Mouse (Mus musculus): Measurements from ENCODE around the gene Eps15. TPM values are rescaled to one million over a fixed set of nuclear protein-coding genes. Genes with fewer than 3 reads are reported as not detected.

Eps15 gene
- polyA plus RNA-seq, 1 experiment, result 5.9 TPM

- TF ChIP-seq CTCF (IDR thresholded peaks at IDR 0.05; ENCODE audit: extremely low read depth, insufficient read depth, insufficient read length, insufficient replicate concordance) (no peak), POLR2A (IDR thresholded peaks at IDR 0.05; ENCODE audit: low read depth, low read length) (no peak)
- no peak overlapping the region for H3K4me3 ChIP-seq (ENCODE audit: extremely low read depth, insufficient read depth, insufficient read length)
- WGBS, result 89% methylated on average over 1 of the region's 1 CpGs
- H3K4me1 ChIP-seq (ENCODE audit: control insufficient read depth, insufficient read depth, insufficient read length), result no peaks in the 10 kb centered on the region
- DNase-seq (ENCODE audit: low read depth in 1 of 2, low spot score in 2 of 2), result no peak
- H3K27me3 ChIP-seq (ENCODE audit: control insufficient read depth, insufficient read depth, low read length), result no peaks in the 10 kb centered on the region
- H3K36me3 ChIP-seq (ENCODE audit: control insufficient read depth, insufficient read depth, low read length), result no peaks in the 10 kb centered on the region
- no peak overlapping the region for H3K27ac ChIP-seq (ENCODE audit: insufficient read depth, low read length)
Measured at GRCm38 (mm10) chr4:109417998-109418397, 137.9 kb downstream of the Eps15 start.

- TF ChIP-seq POLR2A (IDR thresholded peaks at IDR 0.05; ENCODE audit: low read depth, low read length), result no peak
- TF ChIP-seq CTCF (IDR thresholded peaks at IDR 0.05; ENCODE audit: extremely low read depth, insufficient read depth, insufficient read length, insufficient replicate concordance), result no peak
- no peak for DNase-seq (ENCODE audit: low read depth in 1 of 2, low spot score in 2 of 2)
- Histone ChIP-seq H3K27me3 (ENCODE audit: control insufficient read depth, insufficient read depth, low read length) (no peaks in the 10 kb centered on the region), H3K4me1 (ENCODE audit: control insufficient read depth, insufficient read depth, insufficient read length) (no peaks in the 10 kb centered on the region), H3K27ac (ENCODE audit: insufficient read depth, low read length) (no peak overlapping the region), H3K4me3 (ENCODE audit: extremely low read depth, insufficient read depth, insufficient read length) (no peak overlapping the region), H3K36me3 (ENCODE audit: control insufficient read depth, insufficient read depth, low read length) (no peaks in the 10 kb centered on the region)
- 12% methylated on average over 3 of the region's 3 CpGs for WGBS
Measured at GRCm38 (mm10) chr4:109419017-109419416, 138.9 kb downstream of the Eps15 start.

- Histone ChIP-seq H3K27me3 (ENCODE audit: control insufficient read depth, insufficient read depth, low read length) (no peaks in the 10 kb centered on the region), H3K4me3 (ENCODE audit: extremely low read depth, insufficient read depth, insufficient read length) (no peak overlapping the region), H3K4me1 (ENCODE audit: control insufficient read depth, insufficient read depth, insufficient read length) (no peaks in the 10 kb centered on the region), H3K27ac (ENCODE audit: insufficient read depth, low read length) (no peak overlapping the region), H3K36me3 (ENCODE audit: control insufficient read depth, insufficient read depth, low read length) (no peaks in the 10 kb centered on the region)
- 90% methylated on average over 4 of the region's 4 CpGs for whole genome bisulfite sequencing
- no peak for DNase-seq (ENCODE audit: low read depth in 1 of 2, low spot score in 2 of 2)
- TF ChIP-seq POLR2A (IDR thresholded peaks at IDR 0.05; ENCODE audit: low read depth, low read length) (no peak), CTCF (IDR thresholded peaks at IDR 0.05; ENCODE audit: extremely low read depth, insufficient read depth, insufficient read length, insufficient replicate concordance) (no peak)
Measured at GRCm38 (mm10) chr4:109419563-109419962, 139.5 kb downstream of the Eps15 start.

GRCm38 (mm10) chr4:109420138-109420795, 140.2 kb downstream of the Eps15 start:
- DNase-seq (ENCODE audit: low read depth in 1 of 2, low spot score in 2 of 2), result no peak
- Histone ChIP-seq H3K4me1 (ENCODE audit: control insufficient read depth, insufficient read depth, insufficient read length) (no peaks in the 10 kb centered on the region), H3K27ac (ENCODE audit: insufficient read depth, low read length) (no peak overlapping the region), H3K27me3 (ENCODE audit: control insufficient read depth, insufficient read depth, low read length) (no peaks in the 10 kb centered on the region), H3K4me3 (ENCODE audit: extremely low read depth, insufficient read depth, insufficient read length) (no peak overlapping the region), H3K36me3 (ENCODE audit: control insufficient read depth, insufficient read depth, low read length) (no peaks in the 10 kb centered on the region)
- TF ChIP-seq CTCF (IDR thresholded peaks at IDR 0.05; ENCODE audit: extremely low read depth, insufficient read depth, insufficient read length, insufficient replicate concordance) (peak; percentile 12; the same call in 1 of the 2 replicates), POLR2A (IDR thresholded peaks at IDR 0.05; ENCODE audit: low read depth, low read length) (no peak)
- 83% methylated on average over 8 of the region's 8 CpGs for WGBS

GRCm38 (mm10) chr4:109421608-109422007, 141.5 kb downstream of the Eps15 start:
- WGBS, result 91% methylated on average over 7 of the region's 7 CpGs
- Histone ChIP-seq H3K27ac (ENCODE audit: insufficient read depth, low read length) (no peak overlapping the region), H3K27me3 (ENCODE audit: control insufficient read depth, insufficient read depth, low read length) (no peaks in the 10 kb centered on the region), H3K36me3 (ENCODE audit: control insufficient read depth, insufficient read depth, low read length) (no peaks in the 10 kb centered on the region), H3K4me1 (ENCODE audit: control insufficient read depth, insufficient read depth, insufficient read length) (no peaks in the 10 kb centered on the region), H3K4me3 (ENCODE audit: extremely low read depth, insufficient read depth, insufficient read length) (no peak overlapping the region)
- TF ChIP-seq POLR2A (IDR thresholded peaks at IDR 0.05; ENCODE audit: low read depth, low read length) (no peak), CTCF (IDR thresholded peaks at IDR 0.05; ENCODE audit: extremely low read depth, insufficient read depth, insufficient read length, insufficient replicate concordance) (no peak)
- no peak for DNase-seq (ENCODE audit: low read depth in 1 of 2, low spot score in 2 of 2)

- Histone ChIP-seq H3K27me3 (ENCODE audit: control insufficient read depth, insufficient read depth, low read length) (no peaks in the 10 kb centered on the region), H3K4me3 (ENCODE audit: extremely low read depth, insufficient read depth, insufficient read length) (no peak overlapping the region), H3K36me3 (ENCODE audit: control insufficient read depth, insufficient read depth, low read length) (no peaks in the 10 kb centered on the region), H3K27ac (ENCODE audit: insufficient read depth, low read length) (no peak overlapping the region), H3K4me1 (ENCODE audit: control insufficient read depth, insufficient read depth, insufficient read length) (no peaks in the 10 kb centered on the region)
- WGBS, result 85% methylated on average over 6 of the region's 6 CpGs
- no peak for DNase-seq (ENCODE audit: low read depth in 1 of 2, low spot score in 2 of 2)
- no peak for TF ChIP-seq CTCF (IDR thresholded peaks at IDR 0.05; ENCODE audit: extremely low read depth, insufficient read depth, insufficient read length, insufficient replicate concordance)
- TF ChIP-seq POLR2A (IDR thresholded peaks at IDR 0.05; ENCODE audit: low read depth, low read length), result no peak
Measured at GRCm38 (mm10) chr4:109422436-109422835, 142.4 kb downstream of the Eps15 start.

- Histone ChIP-seq H3K36me3 (ENCODE audit: control insufficient read depth, insufficient read depth, low read length) (no peaks in the 10 kb centered on the region), H3K27me3 (ENCODE audit: control insufficient read depth, insufficient read depth, low read length) (no peaks in the 10 kb centered on the region), H3K27ac (ENCODE audit: insufficient read depth, low read length) (no peak overlapping the region), H3K4me1 (ENCODE audit: control insufficient read depth, insufficient read depth, insufficient read length) (no peaks in the 10 kb centered on the region), H3K4me3 (ENCODE audit: extremely low read depth, insufficient read depth, insufficient read length) (no peak overlapping the region)
- WGBS, result 80% methylated on average over 2 of the region's 2 CpGs
- no peak for DNase-seq (ENCODE audit: low read depth in 1 of 2, low spot score in 2 of 2)
- TF ChIP-seq POLR2A (IDR thresholded peaks at IDR 0.05; ENCODE audit: low read depth, low read length) (no peak), CTCF (IDR thresholded peaks at IDR 0.05; ENCODE audit: extremely low read depth, insufficient read depth, insufficient read length, insufficient replicate concordance) (no peak)
Measured at GRCm38 (mm10) chr4:109423438-109423837, 143.4 kb downstream of the Eps15 start.
